Mouse (Mus musculus): ENCODE data around the gene Dclk2.

Dclk2 gene

DNA sequence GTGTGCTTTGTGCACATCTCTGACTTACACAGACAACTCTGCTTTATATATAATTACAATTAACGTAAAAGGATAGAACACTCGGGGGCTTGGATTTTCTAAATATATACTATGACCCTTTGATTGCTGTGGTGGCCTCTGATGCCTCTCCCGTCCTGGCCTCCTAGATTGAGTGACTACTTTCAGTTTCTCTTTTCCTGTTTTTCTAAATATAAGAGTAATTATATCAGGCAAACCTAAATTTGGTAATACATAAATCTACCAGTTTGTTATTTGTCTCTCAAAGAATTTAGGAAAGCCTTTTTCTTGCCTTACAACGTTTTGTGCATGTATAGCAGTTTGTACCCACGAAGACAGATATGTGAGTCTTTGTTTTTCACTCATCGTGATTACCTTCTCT is 161.9 kb downstream of the Dclk2 start:
- no peak for DNase-seq (ENCODE audit: low spot score)

DNA sequence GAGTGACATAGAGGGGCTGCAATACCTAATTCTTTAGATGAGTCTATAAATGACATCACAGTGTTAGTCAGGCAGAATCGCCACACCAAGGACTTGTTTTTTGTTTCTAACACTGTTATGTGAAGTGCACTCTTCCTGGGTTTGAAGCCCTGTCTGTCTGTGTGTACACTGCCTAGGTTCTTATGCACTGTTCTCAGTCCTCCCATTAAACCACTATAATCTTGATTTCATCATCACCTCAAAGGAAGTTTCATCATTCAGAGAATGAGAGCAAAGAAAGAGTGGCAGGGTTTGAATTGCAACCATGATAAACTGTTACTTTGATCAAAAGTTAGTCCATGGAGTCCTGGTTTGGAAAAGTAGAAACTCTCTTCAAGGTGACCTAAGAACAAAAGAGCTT is 164.1 kb downstream of the Dclk2 start:
- DNase-seq (ENCODE audit: low spot score): no peak

DNA sequence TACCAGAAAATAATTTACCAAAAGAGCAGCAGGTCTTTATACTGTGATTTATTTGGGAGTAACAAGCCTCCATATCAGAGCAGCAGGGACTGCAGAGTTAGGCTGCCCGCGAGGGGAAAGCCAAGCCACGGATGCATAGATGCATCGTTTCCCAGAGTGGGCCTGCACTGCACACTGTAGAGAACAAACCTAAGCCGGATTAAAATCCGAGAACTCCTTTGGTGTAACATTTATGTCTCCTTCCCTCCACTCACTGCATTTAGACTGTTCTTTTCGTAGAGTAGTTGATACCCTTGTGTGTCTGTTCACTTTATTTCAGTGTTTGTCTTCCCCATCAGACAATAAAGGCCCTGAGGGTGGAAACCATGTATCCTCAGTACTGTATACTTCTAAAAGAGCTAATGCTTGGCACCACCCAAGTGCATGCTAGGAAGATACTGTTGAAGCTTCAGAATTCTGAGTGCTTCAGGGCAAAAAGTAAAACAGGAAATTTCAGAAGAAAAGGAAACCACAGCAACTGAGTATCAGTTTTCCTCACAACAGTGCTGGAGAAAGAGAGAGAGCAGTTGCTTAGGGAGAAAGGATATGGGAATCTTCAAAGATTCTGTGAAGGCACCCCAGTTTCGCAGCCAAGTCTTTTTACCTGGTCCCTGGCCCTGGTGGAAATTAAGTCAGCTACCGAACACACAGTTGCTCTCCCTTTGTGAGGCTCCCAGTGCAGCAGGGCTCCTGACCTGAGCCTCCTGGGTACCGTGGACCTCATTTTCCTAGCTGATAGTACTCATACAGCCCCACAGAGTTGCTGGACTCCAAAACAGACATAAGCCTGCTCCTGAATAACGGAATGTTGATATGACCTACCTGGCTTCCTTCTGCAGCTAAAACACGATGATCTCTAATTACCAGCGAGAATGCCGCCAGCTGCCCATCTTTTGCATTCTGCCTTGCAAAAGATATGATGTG is 165.8 kb downstream of the Dclk2 start:
- DNase-seq (ENCODE audit: low spot score): no peak

DNA sequence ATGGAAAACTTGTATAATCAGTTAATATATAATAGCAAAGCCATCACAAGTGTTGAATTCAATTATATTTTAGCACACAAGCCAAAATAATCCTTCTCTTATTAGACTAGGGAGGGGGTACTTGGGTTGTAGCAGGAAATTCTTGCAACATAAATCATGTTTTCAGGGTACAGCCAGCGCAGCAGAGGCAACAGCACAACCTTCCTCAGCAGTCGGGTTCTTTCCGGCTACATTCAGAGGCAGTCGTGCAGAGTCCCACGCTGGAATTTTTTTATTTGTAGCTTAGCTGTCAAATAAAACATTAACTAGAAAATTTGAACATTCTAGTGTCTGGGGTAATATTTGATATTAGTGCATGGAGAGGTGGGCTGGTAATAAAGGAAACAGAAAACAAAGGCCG is 166.5 kb downstream of the Dclk2 start:
- no peak for DNase-seq (ENCODE audit: low spot score)

DNA sequence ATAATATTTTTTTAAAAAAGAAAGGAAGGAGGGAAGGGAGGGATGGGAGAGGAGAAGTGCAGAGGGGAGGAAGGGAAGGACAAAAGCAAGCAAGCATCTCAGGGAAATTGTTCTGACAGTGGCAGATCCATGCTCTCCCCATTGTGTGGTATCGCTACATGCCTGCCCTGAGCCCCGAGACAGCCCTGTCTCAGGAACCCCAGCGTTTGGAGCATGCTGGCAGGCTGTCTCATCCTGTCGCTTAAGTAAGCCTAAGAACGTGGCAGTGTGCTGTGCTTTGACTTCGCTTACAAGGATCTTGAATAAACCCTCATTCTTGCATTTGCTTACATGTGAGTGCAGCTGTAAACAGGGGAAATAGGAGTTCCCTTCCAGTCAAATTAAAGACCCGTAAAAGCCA is 170.0 kb downstream of the Dclk2 start:
- no peak for DNase-seq (ENCODE audit: low spot score)

DNA sequence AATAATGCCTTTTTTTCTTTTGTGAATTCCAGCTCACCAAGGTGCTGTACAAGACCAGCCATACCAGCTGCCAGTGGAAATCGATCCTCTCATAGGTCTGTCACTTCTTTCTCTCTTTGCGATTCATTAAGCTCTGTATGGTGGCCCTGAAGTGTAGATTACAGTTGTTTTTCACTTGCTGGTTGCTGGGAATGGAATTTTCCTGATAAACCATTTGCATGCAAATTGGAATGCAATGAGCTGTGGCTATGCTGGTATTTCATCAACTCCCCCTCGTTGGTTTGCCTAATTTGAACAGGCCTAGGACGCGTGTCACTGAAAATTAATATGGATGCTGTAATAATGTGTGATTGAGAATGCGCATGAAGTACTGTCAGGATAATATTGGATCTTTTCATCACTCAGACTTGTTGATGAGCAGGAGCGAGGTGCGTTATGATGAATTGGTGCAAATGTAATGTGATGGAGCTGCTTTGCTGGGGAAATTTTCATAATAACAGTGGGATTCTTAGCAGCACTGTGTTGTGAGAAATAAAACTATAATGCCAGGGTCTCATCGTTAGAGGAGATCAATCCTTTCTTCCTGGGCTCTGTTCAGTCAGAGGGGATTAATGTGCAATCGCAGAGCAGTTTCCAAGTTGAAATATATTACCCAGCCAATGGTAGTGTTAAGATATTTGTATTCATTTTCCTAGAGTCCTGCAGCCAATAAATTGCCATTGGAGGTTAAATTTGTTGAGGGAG is 174.7 kb downstream of the Dclk2 start:
- no peak for DNase-seq (ENCODE audit: low spot score)

DNA sequence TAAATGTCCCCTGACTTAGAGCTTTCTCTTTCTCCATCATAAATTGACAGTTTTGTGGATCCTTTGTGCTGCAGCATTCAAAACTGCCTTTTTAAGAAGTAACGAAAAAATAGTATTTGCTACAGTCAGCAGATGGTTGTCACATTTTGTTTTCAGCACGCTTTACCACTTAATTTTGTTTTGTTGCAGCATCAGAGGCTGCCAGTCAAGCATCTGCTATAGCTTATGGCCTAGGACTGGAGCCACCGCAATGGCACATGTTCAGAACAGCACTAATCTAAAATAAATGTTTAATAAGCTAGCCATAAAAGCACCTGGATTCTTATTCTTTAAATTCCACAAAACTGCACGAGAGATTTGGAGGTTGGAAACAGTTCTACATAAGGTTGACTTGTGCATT is 175.3 kb downstream of the Dclk2 start:
- DNase-seq (ENCODE audit: low spot score): no peak

DNA sequence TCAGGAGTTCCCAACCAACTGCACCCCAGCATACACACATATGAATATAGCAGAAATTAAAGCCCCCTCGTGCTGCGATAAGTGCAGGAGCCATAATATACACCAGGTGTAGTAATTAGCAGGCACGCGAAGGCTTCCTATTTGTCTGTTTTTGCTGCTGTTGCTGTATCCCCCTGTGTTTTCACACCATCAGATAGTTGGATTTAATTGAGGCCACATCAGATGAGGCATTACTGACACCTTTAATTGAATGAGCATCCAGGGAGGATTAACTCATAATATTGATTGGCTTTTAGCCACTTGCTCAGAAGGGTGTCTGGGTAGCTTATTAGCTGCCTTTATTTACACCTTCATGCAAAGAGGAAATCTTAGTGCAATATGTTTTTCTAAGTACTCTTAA is 180.9 kb downstream of the Dclk2 start:
- DNase-seq (ENCODE audit: low spot score): no peak

DNA sequence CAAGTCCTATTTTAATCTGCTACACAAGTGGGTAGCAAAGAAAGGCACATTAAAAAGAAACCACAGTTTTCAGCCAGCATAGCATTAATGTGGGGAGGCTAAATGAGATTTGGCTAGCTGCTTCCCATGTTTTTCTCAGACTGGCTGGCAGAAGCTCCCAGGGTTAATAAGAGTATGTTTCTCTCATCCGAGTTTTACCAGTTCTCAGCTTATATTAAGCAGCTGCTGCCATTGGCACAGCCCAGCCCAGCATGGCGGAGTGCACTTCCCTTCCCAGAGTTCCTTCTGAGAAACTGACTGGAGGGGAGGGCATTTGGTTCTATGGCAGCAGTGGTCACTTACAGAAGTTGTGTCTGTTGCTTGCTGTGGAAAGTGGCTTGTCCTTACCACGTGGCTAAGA is 181.8 kb downstream of the Dclk2 start:
- DNase-seq (ENCODE audit: low spot score): no peak

Data from left cerebral cortex, adult 11 months (tissue).